Mouse (Mus musculus) MEL (cell line): Measurements from ENCODE around the gene Cyp2u1.

Source experiments
- CTCF ChIP-seq, 3 experiments: IDR thresholded peaks in 2 of 3; conservative IDR thresholded peaks in 1 of 3; 2 replicates each; pipeline ENCODE4 v1.5.1; 2011 to 2012; ENCODE audit warnings: low read length in 3 of 3, low read depth in 2 of 3, mild to moderate bottlenecking in 2 of 3, improper control_type of control experiment in 1 of 3, inconsistent platforms in 1 of 3, mixed read lengths in 1 of 3, moderate library complexity in 1 of 3; ENCODE audit not compliant: control insufficient read depth in 1 of 3, insufficient read depth in 1 of 3, poor library complexity in 1 of 3, severe bottlenecking in 1 of 3
- E2F4 ChIP-seq: IDR thresholded peaks from 2 replicates; pipeline ENCODE4 v1.6.1; 2011; ENCODE audit warnings: low read depth, low read length, improper control_type of control experiment, borderline replicate concordance
- HCFC1 ChIP-seq: IDR thresholded peaks from 2 replicates; pipeline ENCODE4 v1.6.1; 2012; ENCODE audit warnings: low read depth, mild to moderate bottlenecking, inconsistent platforms, low read length, improper control_type of control experiment, moderate library complexity
- MAX ChIP-seq: IDR thresholded peaks from 2 replicates; pipeline ENCODE4 v1.6.1; 2011; ENCODE audit warnings: low read length, improper control_type of control experiment
- MYB ChIP-seq: IDR thresholded peaks from 2 replicates; pipeline ENCODE4 v1.6.1; 2011; ENCODE audit warnings: mild to moderate bottlenecking, low read depth, low read length, improper control_type of control experiment
- NRF1 ChIP-seq: IDR thresholded peaks from 2 replicates; pipeline ENCODE4 v1.6.1; 2014; ENCODE audit warnings: low read depth, mild to moderate bottlenecking, inconsistent platforms, low read length, improper control_type of control experiment, moderate library complexity; ENCODE audit not compliant: poor library complexity, insufficient read depth, severe bottlenecking
- POLR2A ChIP-seq, 2 experiments: IDR thresholded peaks; 2 replicates each; pipeline ENCODE4 v1.6.1; 2011 to 2012; ENCODE audit warnings: low read length in 2 of 2, mild to moderate bottlenecking in 2 of 2, control low read depth in 1 of 2, improper control_type of control experiment in 1 of 2, low read depth in 1 of 2, moderate library complexity in 1 of 2; ENCODE audit not compliant: control insufficient read depth in 1 of 2, insufficient read depth in 1 of 2, poor library complexity in 1 of 2
- POLR2AphosphoS2 ChIP-seq: IDR thresholded peaks from 2 replicates; pipeline ENCODE4 v1.6.1; 2011; ENCODE audit warnings: low read length, improper control_type of control experiment
- RAD21 ChIP-seq: IDR thresholded peaks from 2 replicates; pipeline ENCODE4 v1.6.1; 2011; ENCODE audit warnings: mild to moderate bottlenecking, low read depth, low read length, improper control_type of control experiment
- SIN3A ChIP-seq: IDR thresholded peaks from 2 replicates; pipeline ENCODE4 v1.6.1; 2012; ENCODE audit warnings: low read length, improper control_type of control experiment, inconsistent platforms
- TBP ChIP-seq: IDR thresholded peaks from 2 replicates; pipeline ENCODE4 v1.8.0; 2011; ENCODE audit warnings: low read depth, low read length, improper control_type of control experiment

- TF ChIP-seq MAX = no peak
- peak; percentile 69 to 87 (median 79) for TF ChIP-seq CTCF (IDR thresholded peaks at IDR 0.05 in 2 of 3, conservative IDR thresholded peaks at IDR 0.05 in 1 of 3; ENCODE audit: control insufficient read depth in 1 of 3, insufficient read depth in 1 of 3, low read depth in 2 of 3, low read length in 3 of 3, poor library complexity in 1 of 3, severe bottlenecking in 1 of 3)
- TF ChIP-seq POLR2AphosphoS2 = no peak
- TF ChIP-seq POLR2A (IDR thresholded peaks at IDR 0.05; ENCODE audit: control insufficient read depth in 1 of 2, insufficient read depth in 1 of 2, low read depth in 1 of 2, low read length in 2 of 2, poor library complexity in 1 of 2) = no peak
- TF ChIP-seq E2F4 = no peak
- TF ChIP-seq RAD21 = peak; percentile 78
- TF ChIP-seq HCFC1 = no peak
- TF ChIP-seq TBP = no peak
- no peak for TF ChIP-seq NRF1
- no peak for TF ChIP-seq SIN3A
- no peak for TF ChIP-seq MYB
Measured at GRCm38 (mm10) chr3:131320184-131320583, 17.2 kb upstream of the Cyp2u1 start.
